Comparison of ENCODE assay signal across 12 mouse cellular contexts in the genomic region with DNA sequence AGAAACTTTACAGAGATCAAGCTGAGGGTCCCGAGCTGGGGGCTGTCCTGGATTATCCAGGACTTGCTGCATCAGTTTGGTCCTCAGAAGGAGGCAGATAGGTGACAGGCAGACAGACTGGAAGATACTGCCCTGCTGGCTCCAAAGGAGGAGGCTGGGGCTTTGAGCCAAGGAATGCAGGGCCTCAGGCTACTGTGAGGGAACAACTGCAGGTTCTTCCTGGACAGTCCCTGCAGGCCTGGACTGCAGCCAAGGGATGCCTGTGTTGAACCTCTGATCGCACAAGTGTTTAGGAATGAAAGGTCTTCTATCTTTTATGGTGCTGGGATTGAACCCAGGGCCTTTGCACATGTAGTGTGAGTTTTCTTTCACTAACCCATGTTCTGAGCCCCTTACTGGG. TPM values are rescaled to one million over a fixed set of nuclear protein-coding genes. Genes with fewer than 3 reads are reported as not detected.
DNase-seq lines count a peak whose midpoint lies in the region; ATAC-seq lines count a peak whose summit lies in the region.
"Had no signal": no experiment of that assay in that cellular context is flagged by ENCODE, and none has a peak within 500 bp of the region (broad histone marks: within the 10 kb centered on the region; RNA-seq: fewer than 3 reads in every experiment).

No protein-coding gene starts in this region.

- no peaks in the 10 kb centered on the region for H3K4me1 ChIP-seq in neural tube, embryonic 14.5 days (ENCODE audit: control insufficient read depth, insufficient read depth, low read length)
- H3K4me1 ChIP-seq in neural tube, embryonic 15.5 days = 0 out of 2 replicates have a peak, but pooled peaks cover 4% of the 10 kb centered on the region
- H3K4me1 ChIP-seq in stomach, embryonic 16.5 days (ENCODE audit: control insufficient read depth, insufficient read depth, low read length) = peaks cover 26% of the 10 kb centered on the region

- H3K36me3 ChIP-seq in neural tube, embryonic 14.5 days (ENCODE audit: control insufficient read depth, insufficient read depth, low read length) = no peaks in the 10 kb centered on the region
- no peaks in the 10 kb centered on the region for H3K36me3 ChIP-seq in neural tube, embryonic 15.5 days
- no peaks in the 10 kb centered on the region for H3K36me3 ChIP-seq in stomach, embryonic 16.5 days (ENCODE audit: control insufficient read depth, insufficient read depth, low read length)
- H3K36me3 ChIP-seq: neural tube, embryonic 13.5 days had no signal

- WGBS in neural tube, embryonic 14.5 days = 52% methylated on average over 2 of the region's 2 CpGs
- WGBS in neural tube, embryonic 15.5 days = 65% methylated on average over 2 of the region's 2 CpGs
- 31% methylated on average over 2 of the region's 2 CpGs for WGBS in stomach, embryonic 16.5 days

- H3K4me3 ChIP-seq in neural tube, embryonic 14.5 days (ENCODE audit: low read depth, low read length) = no peak overlapping the region
- no peak overlapping the region for H3K4me3 ChIP-seq in neural tube, embryonic 15.5 days (replicated peaks)
- no peak overlapping the region for H3K4me3 ChIP-seq in stomach, embryonic 16.5 days (replicated peaks; ENCODE audit: low read length)
- H3K4me3 ChIP-seq: forebrain, embryonic 13.5 days; neural tube, embryonic 13.5 days had no signal

- H3K27ac ChIP-seq in neural tube, embryonic 14.5 days (ENCODE audit: low read depth, low read length) = no peak overlapping the region
- H3K27ac ChIP-seq in neural tube, embryonic 15.5 days (replicated peaks) = no peak overlapping the region
- H3K27ac ChIP-seq in stomach, embryonic 16.5 days (ENCODE audit: low read length) = peak overlapping the region; percentile 80
- H3K27ac ChIP-seq: forebrain, embryonic 13.5 days; neural tube, embryonic 13.5 days had no signal

- no peaks in the 10 kb centered on the region for H3K9me3 ChIP-seq in neural tube, embryonic 14.5 days (ENCODE audit: control insufficient read depth, low read length)
- H3K9me3 ChIP-seq in neural tube, embryonic 15.5 days (replicated peaks) = no peaks in the 10 kb centered on the region
- no peaks in the 10 kb centered on the region for H3K9me3 ChIP-seq in stomach, embryonic 16.5 days (replicated peaks; ENCODE audit: control insufficient read depth, low read length)
- H3K9me3 ChIP-seq: forebrain, embryonic 13.5 days; neural tube, embryonic 13.5 days had no signal

- no peaks in the 10 kb centered on the region for H3K27me3 ChIP-seq in neural tube, embryonic 14.5 days (ENCODE audit: control insufficient read depth, insufficient read depth, low read length)
- H3K27me3 ChIP-seq in neural tube, embryonic 15.5 days (replicated peaks) = no peaks in the 10 kb centered on the region
- H3K27me3 ChIP-seq in stomach, embryonic 16.5 days (ENCODE audit: control insufficient read depth, insufficient read depth, low read length) = no peaks in the 10 kb centered on the region
- H3K27me3 ChIP-seq: neural tube, embryonic 13.5 days had no signal

- no peak overlapping the region for H3K4me2 ChIP-seq in neural tube, embryonic 14.5 days (ENCODE audit: low read depth, low read length)
- H3K4me2 ChIP-seq in neural tube, embryonic 15.5 days = no peak overlapping the region
- H3K4me2 ChIP-seq in stomach, embryonic 16.5 days (ENCODE audit: low read depth, low read length) = no peak overlapping the region
- H3K4me2 ChIP-seq: forebrain, embryonic 13.5 days; liver, embryonic 11.5 days; neural tube, embryonic 13.5 days had no signal

- H3K9ac ChIP-seq in neural tube, embryonic 14.5 days (replicated peaks; ENCODE audit: low read depth, low read length) = 0 out of 2 replicates have a peak overlapping the region, but pooled peaks have one; percentile 16
- no peak overlapping the region for H3K9ac ChIP-seq in neural tube, embryonic 15.5 days (replicated peaks)
- H3K9ac ChIP-seq in stomach, embryonic 16.5 days (ENCODE audit: low read length) = no peak overlapping the region
- H3K9ac ChIP-seq: forebrain, embryonic 13.5 days; neural tube, embryonic 13.5 days had no signal

- peak; percentile 66 for DNase-seq in adrenal gland, adult 2 months
- no peak for DNase-seq in adrenal gland, postnatal 4 days (ENCODE audit: low spot score in 2 of 2)
- peak; percentile 63 for DNase-seq in kidney, adult 18-20 months
- no peak for DNase-seq in cerebellum, adult 11-12 months
- DNase-seq: B cell, adult 2 months had no signal

- no peak for ATAC-seq in neural tube, embryonic 14.5 days (ENCODE audit: low read depth)
- ATAC-seq in neural tube, embryonic 15.5 days (ENCODE audit: low FRiP score) = no peak
- no peak for ATAC-seq in stomach, embryonic 16.5 days (ENCODE audit: insufficient read depth, low FRiP score)
- ATAC-seq in monocyte, adult 5-6 weeks (replicated peaks; ENCODE audit: insufficient number of reproducible peaks, low FRiP score, low TSS enrichment, poor library complexity, severe bottlenecking) = no peak

RNA-seq across cellular contexts. Expression of gene Gadd45b, which starts 17.9 kb away (rescaled TPM):
- total RNA-seq in adrenal gland, adult 2 months (2021) = 10 to 100 TPM; 25.6 to 84.9 TPM
- polyA plus RNA-seq in adrenal gland, adult 2 months (2012; rRNA removed) = 37.6 and 50.8 TPM in 2 replicates
- 10 to 100 TPM; 10.9 to 11.1 TPM for total RNA-seq in adrenal gland, postnatal 4 days (2021)
- 7.4 and 7.6 TPM in 2 replicates for polyA plus RNA-seq in neural tube, embryonic 14.5 days (2014; fragmentation: Nextera tagmentation; extraction: Ambion mirVana)
- 9.0 and 11.1 TPM in 2 replicates for polyA plus RNA-seq in neural tube, embryonic 15.5 days (2015; fragmentation: Nextera tagmentation; extraction: Ambion mirVana)
- 34.8 and 40.9 TPM in 2 replicates for polyA plus RNA-seq in stomach, embryonic 16.5 days (2015; fragmentation: Nextera tagmentation; extraction: Ambion mirVana)
- 18.9 to 25.8 TPM (median 22.5 TPM) in 3 replicates for total RNA-seq in monocyte, adult 5-6 weeks (2017)

RNA-seq across cellular contexts. Expression of gene Lmnb2, which starts 29.8 kb away (rescaled TPM):
- 10 to 100 TPM; 10.8 to 11.4 TPM for total RNA-seq in adrenal gland, adult 2 months (2021)
- 16.2 and 17.9 TPM in 2 replicates for polyA plus RNA-seq in adrenal gland, adult 2 months (2012; rRNA removed)
- total RNA-seq in adrenal gland, postnatal 4 days (2021) = 10 to 100 TPM; 18.5 to 23.1 TPM
- polyA plus RNA-seq in neural tube, embryonic 14.5 days (2014; fragmentation: Nextera tagmentation; extraction: Ambion mirVana) = 10.8 and 16.1 TPM in 2 replicates
- polyA plus RNA-seq in neural tube, embryonic 15.5 days (2015; fragmentation: Nextera tagmentation; extraction: Ambion mirVana) = 39.0 and 39.9 TPM in 2 replicates
- 43.4 and 43.9 TPM in 2 replicates for polyA plus RNA-seq in stomach, embryonic 16.5 days (2015; fragmentation: Nextera tagmentation; extraction: Ambion mirVana)
- total RNA-seq in monocyte, adult 5-6 weeks (2017) = 2.3 to 8.5 TPM (median 3.8 TPM) in 3 replicates

RNA-seq across cellular contexts. Expression of gene Timm13, which starts 47.0 kb away (rescaled TPM):
- total RNA-seq in adrenal gland, adult 2 months (2021) = 100 to 1,000 TPM; 174 to 231 TPM
- 236 and 243 TPM in 2 replicates for polyA plus RNA-seq in adrenal gland, adult 2 months (2012; rRNA removed)
- total RNA-seq in adrenal gland, postnatal 4 days (2021) = 100 to 1,000 TPM; 162 to 179 TPM
- polyA plus RNA-seq in neural tube, embryonic 14.5 days (2014; fragmentation: Nextera tagmentation; extraction: Ambion mirVana) = 337 and 352 TPM in 2 replicates
- polyA plus RNA-seq in neural tube, embryonic 15.5 days (2015; fragmentation: Nextera tagmentation; extraction: Ambion mirVana) = 333 and 359 TPM in 2 replicates
- 288 and 309 TPM in 2 replicates for polyA plus RNA-seq in stomach, embryonic 16.5 days (2015; fragmentation: Nextera tagmentation; extraction: Ambion mirVana)
- 14.6 to 43.9 TPM (median 30.8 TPM) in 3 replicates for total RNA-seq in monocyte, adult 5-6 weeks (2017)

Comparison
In these comparisons a context has a peak if more than half of its experiments do, and no peak if none do; other contexts are left out.
1. DNase-seq: peak in adrenal gland, adult 2 months (single experiment) and kidney, adult 18-20 months (single experiment); none in adrenal gland, postnatal 4 days (0 of 2) and cerebellum, adult 11-12 months (single experiment).